Mouse (Mus musculus): Measurements from ENCODE around the gene Rpa1.

DNA sequence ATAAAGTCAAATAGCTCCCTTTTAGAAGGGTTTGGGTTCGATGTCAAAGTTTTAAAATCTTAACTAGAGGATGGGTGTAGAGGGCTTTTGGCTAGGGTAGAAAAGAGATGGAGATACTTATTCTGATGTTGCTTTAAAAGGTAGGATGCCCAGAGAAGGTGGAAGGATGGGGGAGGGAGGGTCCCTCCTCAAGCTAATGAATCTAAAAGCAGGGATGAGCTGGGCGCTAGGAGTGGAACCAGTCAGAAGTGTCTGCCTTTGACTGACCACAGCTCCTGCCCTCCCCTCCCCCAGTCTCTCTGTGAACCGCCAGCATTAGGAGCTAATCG, 69.1 kb downstream of the Rpa1 start:
- no peak for TF ChIP-seq CTCF (IDR thresholded peaks at IDR 0.05; ENCODE audit: low read depth)
- TF ChIP-seq EP300 (IDR thresholded peaks at IDR 0.05; ENCODE audit: low read depth), result no peak
